Mouse (Mus musculus) left cerebral cortex, adult 8-10 months (tissue): Measurements from ENCODE around the gene Hmgb1. TPM values are rescaled to one million over a fixed set of nuclear protein-coding genes. Genes with fewer than 3 reads are reported as not detected.
"Not testable (repeated sequence)": the region's sequence is repeated elsewhere in the genome, so short reads cannot be mapped to it uniquely, and the experiment has no call there.

Experiments
- DNase-seq, 2 experiments: peaks; one replicate each; pipeline ENCODE4 v3.0.0; 2022; ENCODE audit warnings: low spot score in 2 of 2
- total RNA-seq, 4 experiments: library from RNA; stranded (reverse); gene quantifications; 2 replicates each; pipeline ENCODE4 v1.2.4; 2022

The Hmgb1 gene
- total RNA-seq, 4 experiments from 2014 or later, result 120 to 137 (median 132) TPM

GRCm38 (mm10) chr5:149147386-149148000, 36.8 kb downstream of the Hmgb1 start:
- no peak for DNase-seq

- no peak for DNase-seq
Observed at GRCm38 (mm10) chr5:149146691-149147090, 37.6 kb downstream of the Hmgb1 start.

GRCm38 (mm10) chr5:149143766-149144375, 40.4 kb downstream of the Hmgb1 start:
- DNase-seq, result peak; percentile 37 to 80

- not testable (repeated sequence) for DNase-seq
Observed at GRCm38 (mm10) chr5:149141155-149141554, 43.1 kb downstream of the Hmgb1 start.

- DNase-seq, result no peak
Observed at GRCm38 (mm10) chr5:149140336-149140735, 44.0 kb downstream of the Hmgb1 start.

GRCm38 (mm10) chr5:149138087-149138486, 46.2 kb downstream of the Hmgb1 start:
- DNase-seq, result not testable (repeated sequence)

GRCm38 (mm10) chr5:149137447-149137846, 46.8 kb downstream of the Hmgb1 start:
- DNase-seq, result no peak

- DNase-seq, result no peak
Observed at GRCm38 (mm10) chr5:149136933-149137365, 47.3 kb downstream of the Hmgb1 start.

- no peak for DNase-seq
Observed at GRCm38 (mm10) chr5:149135455-149136354, 48.6 kb downstream of the Hmgb1 start.

- DNase-seq, result no peak
Observed at GRCm38 (mm10) chr5:149134751-149135454, 49.4 kb downstream of the Hmgb1 start.

GRCm38 (mm10) chr5:149128473-149128872, 55.8 kb downstream of the Hmgb1 start:
- DNase-seq, result no peak

GRCm38 (mm10) chr5:149123795-149124194, 60.5 kb downstream of the Hmgb1 start:
- DNase-seq, result no peak

GRCm38 (mm10) chr5:149119341-149119881, 64.9 kb downstream of the Hmgb1 start:
- DNase-seq, result no peak

GRCm38 (mm10) chr5:149117815-149118547, 66.3 kb downstream of the Hmgb1 start:
- no peak for DNase-seq

GRCm38 (mm10) chr5:149114587-149114986, 69.7 kb downstream of the Hmgb1 start:
- DNase-seq, result no peak

- DNase-seq, result no peak
Observed at GRCm38 (mm10) chr5:149114034-149114433, 70.3 kb downstream of the Hmgb1 start.

GRCm38 (mm10) chr5:149113439-149113838, 70.8 kb downstream of the Hmgb1 start:
- DNase-seq, result no peak

GRCm38 (mm10) chr5:149112559-149112958, 71.7 kb downstream of the Hmgb1 start:
- DNase-seq, result no peak

GRCm38 (mm10) chr5:149109220-149109619, 75.1 kb downstream of the Hmgb1 start:
- DNase-seq, result no peak

- no peak for DNase-seq
Observed at GRCm38 (mm10) chr5:149108178-149108577, 76.1 kb downstream of the Hmgb1 start.
